Mouse (Mus musculus) kidney, embryonic 16.5 days (tissue): Measurements from ENCODE around the gene Gm20388. TPM values are rescaled to one million over a fixed set of nuclear protein-coding genes. Genes with fewer than 3 reads are reported as not detected.
A peak's percentile ranks its signal among the peaks of the same experiment; 100 is the strongest.

Experiments
- ATAC-seq: fragments of 200-750 bp; cut with Nextera tagmentation; 2 replicates; pipeline ENCODE4 v1.8.0; 2017; ENCODE audit warnings: moderate TSS enrichment; ENCODE audit not compliant: low FRiP score, low TSS enrichment
- H3K27ac ChIP-seq: fragments of 300-500 bp; sonication (generic); 2 replicates; pipeline ENCODE4 v1.5.1; 2014; ENCODE audit warnings: low read length
- H3K27me3 ChIP-seq: fragments of 300-500 bp; sonication (generic); 2 replicates; pipeline ENCODE4 v1.6.1; 2014; ENCODE audit warnings: low read length, control low read depth, mixed read lengths; ENCODE audit not compliant: insufficient read depth
- H3K36me3 ChIP-seq: fragments of 300-500 bp; sonication (generic); 2 replicates; pipeline ENCODE4 v1.6.1; 2014; ENCODE audit warnings: low read length, control low read depth, mixed read lengths; ENCODE audit not compliant: insufficient read depth
- H3K4me1 ChIP-seq: fragments of 300-500 bp; sonication (generic); 2 replicates; pipeline ENCODE4 v1.6.1; 2014; ENCODE audit warnings: low read length, control low read depth, mixed read lengths; ENCODE audit not compliant: insufficient read depth
- H3K4me2 ChIP-seq: fragments of 300-500 bp; sonication (generic); replicated peaks from 2 replicates; pipeline ENCODE4 v1.6.1; 2014; ENCODE audit warnings: low read depth, low read length
- H3K4me3 ChIP-seq: fragments of 300-500 bp; sonication (generic); 2 replicates; pipeline ENCODE4 v1.5.1; 2014; ENCODE audit warnings: mild to moderate bottlenecking, low read length
- H3K9ac ChIP-seq: fragments of 300-500 bp; sonication (generic); replicated peaks from 2 replicates; pipeline ENCODE4 v1.6.1; 2014; ENCODE audit warnings: low read length
- H3K9me3 ChIP-seq: fragments of 300-500 bp; sonication (generic); 2 replicates; pipeline ENCODE4 v1.6.1; 2016; ENCODE audit warnings: low read length, control low read depth
- WGBS: fragments of 180-500 bp; shearing (Covaris S2); extraction: QIAGEN DNeasy Blood & Tissue Kit; methylation state at CpG from one replicate; pipeline ENCODE4 v1.1.7; 2014; 5-methylcytosine and 5-hydroxymethylcytosine counted together
- polyA plus RNA-seq: library from polyadenylated mRNA; unstranded; fragments of >200 nt; fragmentation: Nextera tagmentation; extraction: Ambion mirVana; gene quantifications from 2 replicates; pipeline ENCODE4 v1.2.1, GENCODE M21; 2015

Gm20388 gene
- polyA plus RNA-seq, 1 experiment from 2014 or later: 7.7 TPM

DNA sequence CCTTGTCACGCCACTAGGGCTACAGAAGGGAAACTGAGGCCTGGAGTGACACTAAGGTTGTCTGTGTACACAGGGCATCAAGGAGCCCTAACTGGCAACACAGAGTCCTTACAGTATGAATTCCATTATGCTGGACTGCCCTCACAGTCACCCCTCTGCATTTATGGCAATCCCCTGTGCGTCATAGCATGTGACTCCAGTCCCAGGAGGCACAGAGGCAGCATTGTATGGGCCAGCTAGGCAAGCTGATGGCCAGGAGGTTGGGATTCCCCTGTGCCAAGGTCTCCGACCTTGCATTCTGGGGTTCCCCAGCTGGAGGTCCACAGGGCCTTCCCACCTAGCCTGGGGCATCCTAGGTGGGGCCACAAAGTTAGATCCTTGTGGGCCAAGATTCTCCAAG lies 2300.9 kb downstream of the Gm20388 start:
- Histone ChIP-seq H3K4me1 (no peaks in the 10 kb centered on the region), H3K9ac (no peak overlapping the region), H3K27ac (no peak overlapping the region), H3K4me3 (no peak overlapping the region), H3K9me3 (peaks cover 3% of the 10 kb centered on the region; the same call in 1 of the 2 replicates), H3K27me3 (no peaks in the 10 kb centered on the region), H3K4me2 (no peak overlapping the region), H3K36me3 (no peaks in the 10 kb centered on the region)
- ATAC-seq: no peak
- WGBS: 81% methylated on average over 3 of the region's 3 CpGs

DNA sequence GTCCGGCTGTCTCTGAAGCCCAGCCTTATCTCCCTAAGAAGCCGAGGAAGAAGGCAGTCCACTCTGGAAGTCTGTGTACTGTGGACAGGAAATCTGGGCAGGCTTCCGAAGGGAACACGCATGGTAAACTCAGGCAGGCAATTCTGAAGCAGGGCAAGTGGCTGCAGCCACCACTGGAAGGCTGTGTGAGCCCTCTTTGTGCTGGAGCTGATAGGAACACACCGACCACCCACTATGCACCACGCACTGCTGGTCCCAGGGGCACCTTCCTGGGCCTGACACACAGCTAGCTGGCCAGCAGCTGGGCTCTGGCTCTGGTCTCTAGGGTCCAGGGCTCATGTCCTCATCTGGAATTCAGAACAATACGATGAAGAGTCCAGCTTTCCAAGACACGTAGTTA lies 2305.0 kb downstream of the Gm20388 start:
- H3K9ac ChIP-seq: no peak overlapping the region
- H3K9me3 ChIP-seq: no peaks in the 10 kb centered on the region
- no peak overlapping the region for H3K4me3 ChIP-seq
- no peaks in the 10 kb centered on the region for H3K27me3 ChIP-seq
- no peak for ATAC-seq
- H3K4me1 ChIP-seq: no peaks in the 10 kb centered on the region
- WGBS: 59% methylated on average over 8 of the region's 8 CpGs
- H3K27ac ChIP-seq: no peak overlapping the region
- H3K36me3 ChIP-seq: no peaks in the 10 kb centered on the region
- H3K4me2 ChIP-seq: no peak overlapping the region

DNA sequence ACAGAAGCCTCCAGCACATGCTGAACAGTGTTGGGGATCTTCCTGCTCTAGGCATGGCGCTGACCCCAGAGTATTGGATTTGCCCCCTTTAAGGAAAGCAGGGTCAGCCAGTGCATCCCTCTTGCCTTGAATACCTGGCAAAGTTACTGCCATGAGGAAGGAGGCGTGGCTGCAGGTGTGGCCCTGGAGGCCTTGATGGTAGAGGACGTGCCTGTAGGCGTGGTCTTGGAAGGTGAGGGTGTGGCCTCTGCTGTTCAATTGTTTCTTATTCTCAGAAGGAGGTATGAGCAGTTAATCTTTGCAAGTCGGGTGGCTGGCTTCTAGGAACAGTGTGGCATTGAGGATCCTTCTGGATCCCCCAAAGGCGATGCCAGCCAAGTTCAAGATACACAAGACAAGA lies 2305.8 kb downstream of the Gm20388 start:
- no peaks in the 10 kb centered on the region for H3K4me1 ChIP-seq
- no peaks in the 10 kb centered on the region for H3K9me3 ChIP-seq
- H3K27me3 ChIP-seq: no peaks in the 10 kb centered on the region
- no peak overlapping the region for H3K9ac ChIP-seq
- no peak for ATAC-seq
- no peak overlapping the region for H3K4me2 ChIP-seq
- H3K27ac ChIP-seq: no peak overlapping the region
- WGBS: 79% methylated on average over 6 of the region's 6 CpGs
- no peak overlapping the region for H3K4me3 ChIP-seq
- no peaks in the 10 kb centered on the region for H3K36me3 ChIP-seq

DNA sequence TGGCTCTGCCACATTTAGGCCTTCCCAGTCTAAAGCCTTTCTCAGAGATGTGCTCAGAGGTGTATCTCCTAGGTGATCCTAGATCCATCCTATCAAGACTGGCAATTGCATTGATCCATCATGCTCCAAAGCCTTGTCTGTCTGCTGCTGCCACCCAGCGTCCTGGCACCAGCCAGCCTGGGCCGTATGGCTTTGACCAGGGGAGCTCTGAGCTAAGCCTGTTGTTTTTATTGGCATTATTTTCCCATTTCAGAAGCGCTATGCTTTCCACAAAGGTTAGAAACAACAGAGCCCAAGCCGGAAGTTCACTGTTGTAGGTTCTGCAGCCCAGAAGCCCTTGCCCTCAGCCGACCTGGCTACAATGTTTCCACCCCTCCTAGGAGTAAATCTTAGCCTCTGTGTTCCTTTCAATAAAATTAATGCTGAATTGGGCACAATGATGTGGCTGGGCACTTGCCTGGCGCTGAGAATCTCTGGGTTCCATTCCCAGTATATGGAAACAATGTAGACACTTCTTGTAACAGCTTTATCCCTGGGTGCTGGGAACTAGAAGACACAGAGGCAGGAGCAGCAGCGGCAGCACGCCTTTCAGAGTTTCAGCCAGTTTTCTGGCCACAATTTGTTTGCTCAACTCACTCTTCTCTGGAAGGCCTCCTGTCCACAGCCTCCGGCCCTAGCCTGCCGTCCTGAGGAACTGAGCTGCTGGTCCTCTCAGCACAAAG lies 2307.0 kb downstream of the Gm20388 start:
- Histone ChIP-seq H3K4me2 (no peak overlapping the region), H3K27me3 (no peaks in the 10 kb centered on the region), H3K4me3 (no peak overlapping the region), H3K27ac (no peak overlapping the region), H3K9me3 (no peaks in the 10 kb centered on the region), H3K36me3 (no peaks in the 10 kb centered on the region), H3K4me1 (no peaks in the 10 kb centered on the region), H3K9ac (no peak overlapping the region)
- no peak for ATAC-seq
- WGBS: 66% methylated on average over 10 of the region's 10 CpGs

DNA sequence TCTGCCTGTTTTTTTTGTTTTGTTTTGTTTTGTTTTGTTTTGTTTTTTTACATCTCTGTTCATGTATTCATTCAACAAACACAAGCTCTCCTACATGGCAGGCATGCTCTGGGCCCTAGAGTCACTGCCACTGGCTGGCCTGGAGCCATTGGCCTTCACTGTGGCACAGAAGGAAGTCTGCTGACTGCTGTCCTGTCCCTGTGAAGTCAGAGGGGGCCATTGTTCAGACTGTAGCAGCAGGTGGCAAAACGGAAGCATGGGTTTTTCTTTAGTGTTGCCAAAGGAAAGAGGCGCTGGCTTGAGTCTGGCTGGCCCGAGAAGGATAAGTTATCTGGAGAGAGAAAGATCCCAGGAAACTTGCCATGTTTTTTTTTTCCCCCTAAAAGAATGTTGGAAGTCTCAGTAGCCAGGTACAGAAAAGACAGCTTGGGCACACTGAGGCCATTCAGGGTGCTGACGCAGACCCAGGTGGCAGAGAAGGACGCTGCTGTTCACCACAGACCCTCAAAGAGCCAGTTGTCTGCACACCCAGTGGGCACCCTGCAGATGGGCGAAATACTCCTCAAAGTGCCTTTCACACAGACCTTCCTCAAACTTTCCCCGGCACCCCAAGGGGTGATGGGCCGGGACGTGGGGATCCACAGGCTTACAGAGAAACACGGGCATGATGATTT lies 2313.5 kb downstream of the Gm20388 start:
- Histone ChIP-seq H3K27ac (no peak overlapping the region), H3K4me1 (no peaks in the 10 kb centered on the region)
- 79% methylated on average over 10 of the region's 10 CpGs for WGBS

DNA sequence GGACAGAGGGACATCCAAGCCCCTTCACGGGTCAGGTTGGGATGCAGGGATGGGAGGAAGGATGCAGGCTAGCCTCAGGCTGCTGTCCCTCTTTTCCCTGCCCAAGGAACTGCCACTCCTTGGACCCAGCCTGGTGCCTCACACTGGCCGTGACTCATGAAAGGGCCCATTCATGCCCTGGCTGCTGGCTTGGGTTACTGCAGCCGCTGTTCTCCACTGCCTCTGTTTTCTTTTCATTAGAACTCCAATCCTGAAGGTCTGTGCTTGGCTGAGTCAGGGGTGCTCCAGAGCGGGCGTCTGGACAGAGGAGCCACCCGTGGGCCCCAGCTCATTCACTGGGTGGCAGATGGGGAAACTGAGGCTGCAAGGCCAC lies 2314.0 kb downstream of the Gm20388 start:
- WGBS: 49% methylated on average over 6 of the region's 6 CpGs
- Histone ChIP-seq H3K9ac (no peak overlapping the region), H3K27ac (no peak overlapping the region)

More for the DNA sequence above, 2313.5 kb downstream of the Gm20388 start:
- Histone ChIP-seq H3K4me2 (no peak overlapping the region), H3K27me3 (peaks cover 5% of the 10 kb centered on the region; the same call in 1 of the 2 replicates), H3K9me3 (no peaks in the 10 kb centered on the region), H3K9ac (no peak overlapping the region), H3K36me3 (no peaks in the 10 kb centered on the region), H3K4me3 (no peak overlapping the region)
- ATAC-seq: no peak

DNA sequence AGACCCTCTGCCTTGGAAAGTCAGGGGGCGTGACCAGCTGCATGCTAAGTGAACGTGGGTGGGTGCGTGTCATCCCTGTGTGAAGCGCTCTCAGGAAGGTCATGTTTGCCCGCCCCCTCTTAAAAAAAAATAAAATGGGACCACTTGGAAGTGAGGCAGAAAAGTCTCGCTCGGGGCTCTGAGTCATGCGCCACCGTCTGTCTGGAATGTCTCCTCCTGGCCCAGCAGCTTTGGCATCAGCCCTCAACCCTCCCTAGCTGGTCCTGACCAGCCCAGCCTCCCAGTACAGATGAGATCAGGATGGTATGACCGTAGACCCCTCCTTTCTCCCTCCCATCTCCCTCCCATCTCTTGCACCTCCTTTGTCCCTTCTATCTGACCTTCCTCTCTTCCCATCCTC lies 2314.8 kb downstream of the Gm20388 start:
- H3K9ac ChIP-seq: no peak overlapping the region
- no peaks in the 10 kb centered on the region for H3K36me3 ChIP-seq
- ATAC-seq: no peak
- H3K27me3 ChIP-seq: peaks cover 17% of the 10 kb centered on the region
- no peaks in the 10 kb centered on the region for H3K9me3 ChIP-seq
- H3K4me3 ChIP-seq: no peak overlapping the region
- 45% methylated on average over 10 of the region's 10 CpGs for WGBS
- peaks cover 9% of the 10 kb centered on the region; the same call in 1 of the 2 replicates for H3K4me1 ChIP-seq
- no peak overlapping the region for H3K4me2 ChIP-seq
- H3K27ac ChIP-seq: no peak overlapping the region

More for the DNA sequence above, 2314.0 kb downstream of the Gm20388 start:
- Histone ChIP-seq H3K4me3 (no peak overlapping the region), H3K27me3 (peaks cover 10% of the 10 kb centered on the region), H3K4me1 (peaks cover 3% of the 10 kb centered on the region; the same call in 1 of the 2 replicates), H3K36me3 (no peaks in the 10 kb centered on the region), H3K9me3 (no peaks in the 10 kb centered on the region), H3K4me2 (no peak overlapping the region)
- ATAC-seq: 0 out of 2 replicates have a peak, but pooled peaks have one; percentile 36

DNA sequence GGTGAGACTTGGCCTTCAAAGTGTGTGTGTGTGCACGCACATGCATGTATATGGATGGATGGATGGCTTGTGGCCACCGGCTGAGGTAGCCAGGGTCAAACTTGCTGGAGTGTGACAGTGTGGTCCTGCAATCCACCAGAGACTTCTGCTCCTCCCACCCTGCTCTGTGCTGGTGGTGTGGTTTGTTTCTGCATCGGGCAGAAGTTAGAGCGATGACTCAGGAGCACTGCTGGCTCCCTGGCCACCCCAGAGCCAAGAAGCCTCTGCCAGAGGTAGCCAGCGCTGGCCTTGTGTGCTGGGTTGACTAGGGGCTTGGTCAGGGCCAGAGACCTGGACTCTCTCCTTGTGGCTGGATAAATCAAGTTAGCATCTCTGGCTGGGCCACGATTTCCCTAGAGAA lies 2316.7 kb downstream of the Gm20388 start:
- Histone ChIP-seq H3K9me3 (no peaks in the 10 kb centered on the region), H3K27me3 (peaks cover 21% of the 10 kb centered on the region), H3K27ac (no peak overlapping the region), H3K9ac (no peak overlapping the region), H3K36me3 (no peaks in the 10 kb centered on the region), H3K4me2 (no peak overlapping the region), H3K4me3 (no peak overlapping the region), H3K4me1 (peaks cover 12% of the 10 kb centered on the region; the same call in 1 of the 2 replicates)
- WGBS: 60% methylated on average over 6 of the region's 6 CpGs
- ATAC-seq: no peak

DNA sequence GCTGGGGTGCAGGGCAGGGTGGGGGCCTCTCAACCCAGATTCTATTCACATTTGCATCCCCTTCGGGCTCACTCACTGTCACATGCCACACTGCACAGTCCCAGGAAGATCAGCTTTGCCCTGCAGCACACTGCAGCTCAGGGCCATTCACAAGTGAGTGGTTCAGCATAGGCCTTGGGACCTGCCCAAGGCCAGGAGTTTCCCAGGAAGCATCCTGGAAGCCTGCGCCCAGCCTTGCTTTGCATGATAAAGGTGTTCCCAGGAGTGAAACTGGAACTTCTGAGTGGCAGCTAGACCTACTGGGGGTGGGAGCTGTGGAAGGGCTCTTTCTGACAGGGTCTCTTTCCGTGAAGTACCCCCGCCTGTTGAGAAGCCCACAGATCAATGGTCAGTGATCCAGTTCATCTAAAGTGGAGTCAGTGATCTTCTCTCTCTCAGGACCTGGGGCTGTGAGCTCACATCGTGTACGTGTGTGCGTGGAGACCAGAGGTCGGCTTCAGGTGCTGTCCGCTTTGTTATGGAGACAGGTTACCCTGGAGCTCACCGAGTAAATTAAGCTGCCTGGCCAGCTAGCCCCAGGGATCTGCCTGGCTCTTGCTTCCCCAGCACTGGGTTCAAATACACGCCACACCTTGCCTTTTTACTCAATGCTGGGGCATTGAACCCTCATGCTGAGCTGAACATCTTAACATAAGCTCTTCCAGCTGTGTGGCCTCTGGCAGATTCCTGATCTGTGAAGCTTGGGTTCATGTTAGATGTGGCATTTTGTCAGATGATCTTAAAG lies 2318.3 kb downstream of the Gm20388 start:
- Histone ChIP-seq H3K9me3 (no peaks in the 10 kb centered on the region), H3K4me2 (no peak overlapping the region), H3K27ac (no peak overlapping the region), H3K4me3 (no peak overlapping the region), H3K36me3 (no peaks in the 10 kb centered on the region), H3K4me1 (peaks cover 15% of the 10 kb centered on the region; the same call in 1 of the 2 replicates), H3K9ac (no peak overlapping the region), H3K27me3 (peaks cover 21% of the 10 kb centered on the region)
- WGBS: 72% methylated on average over 11 of the region's 11 CpGs
- ATAC-seq: no peak
